Mouse (Mus musculus): ENCODE data around the gene Slc6a1.

Slc6a1 gene

DNA sequence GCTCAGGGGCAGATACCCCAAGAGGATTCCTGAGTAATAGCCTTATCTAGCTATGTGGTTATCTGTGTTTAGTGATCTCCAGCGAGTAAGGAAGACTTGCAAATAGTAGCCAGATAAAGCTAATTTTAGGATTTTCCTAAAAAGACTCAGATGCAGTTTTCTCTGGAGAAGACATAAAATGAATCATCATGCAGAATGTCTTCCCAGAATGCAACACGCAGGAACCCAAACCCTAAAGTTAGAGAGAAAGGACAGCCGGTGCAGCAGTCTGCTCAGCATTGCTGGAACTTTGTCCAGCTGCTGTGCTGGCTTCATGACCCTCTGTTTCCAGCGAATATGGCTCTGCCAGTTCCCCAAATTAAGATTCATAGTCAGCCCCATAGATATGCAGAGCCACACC is 72.2 kb downstream of the Slc6a1 start:
- peak; percentile 81 for ATAC-seq (ENCODE audit: low TSS enrichment)

DNA sequence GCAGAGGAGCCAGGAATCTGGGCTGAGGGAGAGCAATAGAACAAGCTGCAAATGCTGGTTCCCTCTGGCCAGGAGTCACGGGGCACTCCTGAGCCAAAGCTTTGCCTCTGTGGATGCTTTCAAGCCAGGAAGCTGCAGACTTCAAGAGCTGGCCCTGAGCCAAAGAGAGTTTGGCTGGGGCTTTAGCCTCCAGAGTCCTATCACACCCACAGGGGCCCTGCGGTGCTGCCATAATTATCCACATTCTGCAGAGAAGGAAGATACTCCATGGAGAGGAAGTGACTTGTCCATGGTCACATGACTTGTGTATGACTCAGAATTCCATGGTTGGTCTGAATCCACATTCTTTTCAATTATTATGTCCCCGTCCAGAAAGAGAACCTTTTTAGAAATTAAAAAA is 75.7 kb downstream of the Slc6a1 start:
- ATAC-seq (ENCODE audit: low TSS enrichment): 0 out of 2 replicates have a peak, but pooled peaks have one; percentile 5

- no peak for ATAC-seq (ENCODE audit: low TSS enrichment)
Measured at GRCm38 (mm10) chr6:114362355-114362754, 79.9 kb downstream of the Slc6a1 start.

DNA sequence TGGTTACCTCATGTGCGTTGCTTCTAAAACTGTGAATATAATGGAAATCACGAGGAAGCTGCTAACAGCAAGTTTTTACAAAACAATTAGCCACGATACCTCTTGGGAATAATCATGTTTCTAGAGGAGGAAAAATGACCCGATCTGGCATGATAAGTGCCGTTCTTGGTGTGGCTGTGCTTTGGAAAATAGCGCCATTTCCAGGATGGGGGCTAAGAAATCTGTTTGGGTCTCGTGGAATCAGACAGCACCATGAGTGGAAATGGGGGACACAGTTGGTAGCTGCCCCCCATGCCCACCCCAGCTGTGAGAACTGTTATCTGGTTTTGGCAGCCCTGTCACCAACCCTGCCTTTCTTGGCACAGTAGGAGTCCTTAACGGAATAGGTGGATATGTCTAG is 81.3 kb downstream of the Slc6a1 start:
- no peak for ATAC-seq (ENCODE audit: low TSS enrichment)

- no peak for ATAC-seq (ENCODE audit: low TSS enrichment)
Measured at GRCm38 (mm10) chr6:114364734-114365133, 82.3 kb downstream of the Slc6a1 start.

DNA sequence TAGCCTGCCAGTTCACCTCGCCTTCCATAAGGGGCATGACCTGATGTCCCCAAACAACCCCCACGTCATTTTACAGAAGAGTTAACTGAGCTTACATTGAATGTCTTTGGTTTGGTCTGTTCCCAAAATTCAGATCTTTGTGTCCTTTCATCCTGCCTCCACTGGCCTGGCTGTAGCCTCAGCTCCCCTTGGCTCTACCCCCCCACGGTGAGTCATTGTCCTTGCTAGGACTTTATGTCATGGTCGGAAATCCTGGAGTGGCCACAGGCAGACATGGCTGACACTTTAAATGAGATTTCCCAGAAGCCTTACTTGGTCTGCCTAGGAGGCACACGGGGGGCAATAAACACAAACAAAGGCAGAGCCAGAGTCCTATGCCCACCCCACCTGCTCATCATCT is 83.8 kb downstream of the Slc6a1 start:
- no peak for ATAC-seq (ENCODE audit: low TSS enrichment)
